Mouse (Mus musculus) layer of hippocampus, adult 9-11 months (tissue): Measurements from ENCODE around the gene Cyp2c69.
"Not testable (repeated sequence)": the region's sequence is repeated elsewhere in the genome, so short reads cannot be mapped to it uniquely, and the experiment has no call there.

ENCODE experiments used
- DNase-seq: peaks from one replicate; pipeline ENCODE4 v3.0.0; 2022

The Cyp2c69 gene

GRCm38 (mm10) chr19:39886699-39887098, at the start of gene Cyp2c69:
Gene Cyp2c69, minus strand, starts transcription at chr19:39886799.
- not testable (repeated sequence) for DNase-seq

- DNase-seq = no peak
Observed at GRCm38 (mm10) chr19:39935396-39935795, 48.8 kb upstream of the Cyp2c69 start.

- no peak for DNase-seq
Observed at GRCm38 (mm10) chr19:39930032-39930431, 43.4 kb upstream of the Cyp2c69 start.

- DNase-seq = no peak
Observed at GRCm38 (mm10) chr19:39901656-39902055, 15.1 kb upstream of the Cyp2c69 start.

- DNase-seq = not testable (repeated sequence)
Observed at GRCm38 (mm10) chr19:39890079-39890478, 3.5 kb upstream of the Cyp2c69 start.

- no peak for DNase-seq
Observed at GRCm38 (mm10) chr19:39866133-39866532, 20.5 kb downstream of the Cyp2c69 start.

GRCm38 (mm10) chr19:39820931-39821330, 65.7 kb downstream of the Cyp2c69 start:
- DNase-seq = not testable (repeated sequence)

- DNase-seq = not testable (repeated sequence)
Observed at GRCm38 (mm10) chr19:39816400-39816799, 70.2 kb downstream of the Cyp2c69 start.

GRCm38 (mm10) chr19:39815991-39816390, 70.6 kb downstream of the Cyp2c69 start:
- DNase-seq = not testable (repeated sequence)

- DNase-seq = not testable (repeated sequence)
Observed at GRCm38 (mm10) chr19:39812714-39813113, 73.9 kb downstream of the Cyp2c69 start, which contains the start of gene Cyp2c40. Gene Cyp2c40, minus strand, starts transcription at chr19:39812814.
